Mouse (Mus musculus) layer of hippocampus, adult 2 months (tissue): ENCODE data around the gene Galk1. TPM values are rescaled to one million over a fixed set of nuclear protein-coding genes. Genes with fewer than 3 reads are reported as not detected.
A peak's percentile ranks its signal among the peaks of the same experiment; 100 is the strongest.

Source experiments
- DNase-seq, 2 experiments: peaks; one replicate each; pipeline ENCODE4 v3.0.0; 2022; ENCODE audit warnings: low spot score in 2 of 2
- H3K27ac ChIP-seq: fragments of 200-600 bp; 2 replicates; pipeline ENCODE4 v1.8.1; 2022
- H3K4me3 ChIP-seq: fragments of 200-600 bp; 2 replicates; pipeline ENCODE4 v1.8.1; 2022; ENCODE audit warnings: mild to moderate bottlenecking
- CTCF ChIP-seq: fragments of 200-600 bp; conservative IDR thresholded peaks from 2 replicates; pipeline ENCODE4 v1.8.1; 2022; ENCODE audit warnings: antibody characterized with exemption, mild to moderate bottlenecking, moderate library complexity
- total RNA-seq, 2 experiments: library from RNA; stranded (reverse); gene quantifications; 2 replicates each; pipeline ENCODE4 v1.2.3; 2021

Galk1 gene
- total RNA-seq, 2 experiments from 2014 or later = 13.3 to 13.5 TPM

GRCm38 (mm10) chr11:116014821-116015220 lies 2.3 kb upstream of the Galk1 start:
- Histone ChIP-seq H3K27ac (no peak overlapping the region), H3K4me3 (no peak overlapping the region)
- TF ChIP-seq CTCF = no peak
- DNase-seq = no peak

- no peak for DNase-seq
- Histone ChIP-seq H3K27ac (peak overlapping the region; percentile 52; the same call in 1 of the 2 replicates), H3K4me3 (peak overlapping the region; percentile 80)
- no peak for TF ChIP-seq CTCF
Measured at GRCm38 (mm10) chr11:116011529-116012261, 824 bp downstream of the Galk1 start.

- TF ChIP-seq CTCF = no peak
- no peak overlapping the region for H3K4me3 ChIP-seq
- DNase-seq = no peak
- no peak overlapping the region for H3K27ac ChIP-seq
Measured at GRCm38 (mm10) chr11:116010948-116011347, 1.6 kb downstream of the Galk1 start.

GRCm38 (mm10) chr11:116010146-116010545 lies 2.4 kb downstream of the Galk1 start:
- Histone ChIP-seq H3K4me3 (no peak overlapping the region), H3K27ac (no peak overlapping the region)
- no peak for DNase-seq
- no peak for TF ChIP-seq CTCF

- TF ChIP-seq CTCF = no peak
- Histone ChIP-seq H3K4me3 (no peak overlapping the region), H3K27ac (no peak overlapping the region)
- no peak for DNase-seq
Measured at GRCm38 (mm10) chr11:116009661-116010060, 2.9 kb downstream of the Galk1 start.

DNA sequence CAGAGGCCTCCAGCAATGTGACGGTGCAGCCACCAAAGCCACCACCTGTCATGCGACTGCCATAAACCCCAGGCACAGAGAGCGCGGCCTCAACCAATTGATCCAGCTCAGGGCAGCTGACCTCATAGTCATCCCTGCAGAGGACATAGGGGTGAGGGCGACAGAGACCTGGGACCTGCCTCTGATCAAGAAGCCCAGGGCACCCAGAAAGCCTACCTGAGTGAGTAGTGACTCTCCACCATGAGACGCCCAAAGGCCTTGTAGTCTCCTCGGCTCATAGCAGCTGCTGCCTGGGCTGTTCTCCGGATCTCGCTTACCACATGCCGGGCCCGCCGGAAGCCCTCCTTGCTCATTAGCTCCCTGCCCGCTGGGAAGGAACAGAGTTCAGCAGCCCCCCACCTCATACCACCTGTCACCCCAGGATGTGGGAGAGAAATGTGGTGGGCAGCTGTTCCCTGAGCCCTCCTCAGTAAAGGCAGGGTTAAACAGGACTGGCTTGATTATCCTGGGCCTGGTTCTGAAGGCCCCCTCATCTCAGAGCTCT lies 3.6 kb downstream of the Galk1 start:
- H3K27ac ChIP-seq = no peak overlapping the region
- no peak overlapping the region for H3K4me3 ChIP-seq
- TF ChIP-seq CTCF = no peak

GRCm38 (mm10) chr11:116008411-116008810 lies 4.1 kb downstream of the Galk1 start:
- Histone ChIP-seq H3K27ac (no peak overlapping the region), H3K4me3 (no peak overlapping the region)
- TF ChIP-seq CTCF = no peak

More for the DNA sequence above, 3.6 kb downstream of the Galk1 start:
- no peak for DNase-seq

GRCm38 (mm10) chr11:116007095-116007850 lies 5.2 kb downstream of the Galk1 start:
- DNase-seq = no peak
- H3K27ac ChIP-seq = no peak overlapping the region
- H3K4me3 ChIP-seq = no peak overlapping the region
- no peak for TF ChIP-seq CTCF

More at GRCm38 (mm10) chr11:116008411-116008810, 4.1 kb downstream of the Galk1 start:
- no peak for DNase-seq

GRCm38 (mm10) chr11:116005701-116006419 lies 6.7 kb downstream of the Galk1 start:
- Histone ChIP-seq H3K4me3 (no peak overlapping the region), H3K27ac (peak overlapping the region; percentile 60; the same call in 1 of the 2 replicates)
- no peak for TF ChIP-seq CTCF
- DNase-seq = no peak

DNA sequence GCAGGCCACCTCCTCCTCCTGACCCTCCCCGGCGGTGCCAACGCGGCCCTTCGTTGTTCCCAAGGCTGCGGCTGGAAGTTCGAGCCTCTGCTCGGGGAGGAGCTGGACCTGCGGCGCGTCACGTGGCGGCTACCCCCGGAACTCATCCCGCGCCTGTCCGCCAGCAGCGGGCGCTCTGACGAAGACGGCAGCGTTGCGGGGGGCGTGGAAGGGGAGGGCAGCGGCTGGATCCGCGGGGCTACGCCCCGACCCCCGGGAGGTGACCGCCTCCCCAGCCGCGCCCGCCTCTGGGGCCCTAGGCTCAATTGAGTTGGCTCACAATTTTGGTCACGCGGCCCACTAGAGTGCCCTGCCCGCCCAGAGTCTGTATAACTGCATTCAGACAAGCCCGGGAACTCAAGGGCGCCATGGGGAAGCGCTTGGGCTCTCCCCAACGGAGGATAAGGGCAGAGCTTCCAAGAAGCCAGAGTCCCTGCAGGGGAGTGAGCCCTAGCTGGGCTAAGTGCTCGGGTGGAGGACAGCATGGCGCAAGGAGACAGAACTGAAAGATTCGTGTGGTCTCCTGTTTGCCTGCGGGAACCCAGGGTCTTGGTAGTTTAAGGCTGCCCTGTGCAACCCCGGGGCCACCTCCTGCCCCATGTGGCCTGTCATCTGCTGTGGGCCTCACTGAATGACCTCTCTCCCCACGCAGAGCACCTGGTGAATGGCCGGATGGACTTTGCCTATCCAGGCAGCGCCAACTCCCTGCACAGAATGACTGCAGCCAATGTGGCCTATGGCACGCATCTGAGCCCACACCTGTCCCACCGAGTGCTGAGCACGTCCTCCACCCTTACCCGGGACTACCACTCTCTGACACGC lies 7.4 kb downstream of the Galk1 start:
- Histone ChIP-seq H3K27ac (peak overlapping the region; percentile 60), H3K4me3 (peak overlapping the region; percentile 52)
- peak; percentile 49 to 69 for DNase-seq
- TF ChIP-seq CTCF = peak; percentile 75

DNA sequence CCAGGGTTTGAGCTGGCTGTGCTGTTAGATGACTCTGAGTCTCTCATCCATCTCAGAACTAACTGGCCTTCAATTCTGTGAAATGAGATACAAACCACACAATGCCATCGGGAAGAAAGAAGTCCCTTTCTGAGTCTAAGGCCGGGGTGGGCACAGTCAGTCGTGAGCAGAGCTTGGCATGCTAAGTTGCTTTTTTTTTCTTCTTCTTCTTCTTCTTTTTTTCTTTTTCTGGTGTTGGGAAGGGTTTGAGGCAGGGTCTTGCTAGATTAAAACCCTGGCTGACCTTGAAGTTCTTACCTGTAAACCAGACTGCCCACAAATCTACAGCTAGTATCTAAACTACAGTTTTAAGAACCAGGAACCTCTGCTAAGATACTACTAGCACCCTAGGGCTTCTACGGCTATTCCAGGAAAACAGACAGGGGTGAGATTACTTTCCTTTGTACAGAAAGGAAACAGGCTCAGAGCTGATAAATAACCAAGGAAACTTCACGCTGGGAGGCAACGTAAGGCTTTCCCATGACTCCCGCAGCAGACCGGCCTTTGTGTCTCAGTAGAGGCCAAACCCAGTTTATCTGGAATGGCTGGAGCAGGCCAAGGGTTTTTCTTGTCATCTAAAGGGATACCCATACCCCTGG lies 8.2 kb downstream of the Galk1 start:
- H3K4me3 ChIP-seq = peak overlapping the region; percentile 52
- H3K27ac ChIP-seq = peak overlapping the region; percentile 60; the same call in 1 of the 2 replicates
- no peak for DNase-seq
- no peak for TF ChIP-seq CTCF
